ENCODE assay signal across 13 mouse cellular contexts in the genomic region with DNA sequence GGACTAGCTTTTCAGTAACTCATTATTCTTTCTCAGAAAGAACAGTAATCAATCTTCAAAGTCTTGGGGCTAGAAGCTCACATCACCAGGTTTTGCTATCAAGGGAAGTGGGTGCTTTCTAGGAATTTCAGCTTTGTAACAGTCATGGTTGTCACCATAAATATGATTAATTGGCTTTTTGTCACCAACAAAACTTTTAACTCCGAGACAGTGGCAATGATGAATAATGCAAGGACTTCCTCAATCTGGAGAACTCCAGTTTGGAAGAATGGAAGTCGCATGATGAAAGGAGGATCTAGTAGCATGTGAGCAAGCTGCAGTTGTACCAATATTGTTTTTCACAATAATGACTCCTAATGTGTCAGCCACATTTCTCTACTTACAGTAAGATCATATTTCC.
"Had no signal": no experiment of that assay in that cellular context is flagged by ENCODE, and none has a peak within 500 bp of the region (broad histone marks: within the 10 kb centered on the region; RNA-seq: fewer than 3 reads in every experiment).

No protein-coding gene starts in this region.

- H3K27me3 ChIP-seq: limb, embryonic 13.5 days; liver, embryonic 13.5 days; midbrain, embryonic 13.5 days had no signal

- DNase-seq: kidney, adult 11 months; kidney, adult 9 months; kidney, postnatal 36 days; liver, embryonic 13.5 days; lung, adult 2 months; lung, postnatal 14 days; lung, postnatal 4 days; thymus, adult 2 months; thymus, postnatal 14 days; thymus, postnatal 4 days had no signal

- H3K27ac ChIP-seq: limb, embryonic 10.5 days; limb, embryonic 13.5 days; liver, embryonic 13.5 days; midbrain, embryonic 13.5 days had no signal

- H3K36me3 ChIP-seq: limb, embryonic 10.5 days; limb, embryonic 13.5 days; liver, embryonic 13.5 days; midbrain, embryonic 13.5 days had no signal

- ATAC-seq: midbrain, embryonic 13.5 days had no signal

- H3K4me3 ChIP-seq: limb, embryonic 10.5 days; limb, embryonic 13.5 days; liver, embryonic 13.5 days; midbrain, embryonic 13.5 days had no signal

- H3K9ac ChIP-seq: limb, embryonic 13.5 days; liver, embryonic 13.5 days; midbrain, embryonic 13.5 days had no signal

- H3K4me2 ChIP-seq: limb, embryonic 13.5 days; liver, embryonic 13.5 days; midbrain, embryonic 13.5 days had no signal

- H3K9me3 ChIP-seq: limb, embryonic 10.5 days; limb, embryonic 13.5 days; liver, embryonic 13.5 days; midbrain, embryonic 13.5 days had no signal

- H3K4me1 ChIP-seq: limb, embryonic 10.5 days; limb, embryonic 13.5 days; liver, embryonic 13.5 days; midbrain, embryonic 13.5 days had no signal
